Mouse (Mus musculus): ENCODE measurements around the gene Vash2. TPM values are rescaled to one million over a fixed set of nuclear protein-coding genes. Genes with fewer than 3 reads are reported as not detected.

Vash2 gene
- total and polyA plus RNA-seq, 3 experiments, result 0.04 to 0.17 (median 0.16) TPM

GRCm38 (mm10) chr1:190912623-190913022 is 66.5 kb downstream of the Vash2 start:
- H3K36me3 ChIP-seq (replicated peaks in 1 of 2; ENCODE audit: control insufficient read depth in 1 of 2, insufficient read depth in 1 of 2, low read length in 1 of 2), result peaks cover 0 to 6% of the 10 kb centered on the region in 2 experiments
- DNase-seq (ENCODE audit: extremely low read depth), result peak; percentile 37
- 0 out of 2 replicates have a peak overlapping the region, but pooled peaks have one; percentile 33 for H3K9ac ChIP-seq (ENCODE audit: insufficient read depth, low read depth)
- peak overlapping the region in 1 of 3 experiments; percentile 89 for H3K4me3 ChIP-seq (replicated peaks in 1 of 3; ENCODE audit: low read depth in 2 of 3, low read length in 2 of 3, poor library complexity in 1 of 3)
- H3K27ac ChIP-seq (ENCODE audit: insufficient read depth, low read depth), result no peak overlapping the region
- dilution Hi-C loops (cut with MboI; ENCODE audit: extremely low pct_ligation_motif_present, extremely low pct_unique_long_range_greater_than_20kb, low sequenced_read_pairs), result no loop called here
- peaks cover 6 to 27% of the 10 kb centered on the region in 2 experiments for H3K4me1 ChIP-seq (ENCODE audit: control insufficient read depth in 1 of 2, insufficient read depth in 2 of 2)
- H3K79me2 ChIP-seq (replicated peaks; ENCODE audit: control insufficient read depth, extremely low read depth, insufficient read depth, poor library complexity, severe bottlenecking), result peaks cover 2% of the 10 kb centered on the region; the same call in 1 of the 2 replicates
- peak overlapping the region; percentile 67 for H3K4me2 ChIP-seq (ENCODE audit: insufficient read depth, low read depth, poor library complexity, severe bottlenecking)
- no peaks in the 10 kb centered on the region for H3K27me3 ChIP-seq (replicated peaks)
- no peaks in the 10 kb centered on the region for H3K9me3 ChIP-seq (replicated peaks; ENCODE audit: low read length)
- in situ Hi-C loops (cut with MboI; ENCODE audit: low pct_ligation_motif_present, low pct_unique_long_range_greater_than_20kb, low sequenced_read_pairs), result no loop called here
- peak; percentile 41 for TF ChIP-seq RAD21 (IDR thresholded peaks at IDR 0.05; ENCODE audit: low read depth, low read length)
- TF ChIP-seq IRF4 (IDR thresholded peaks at IDR 0.05; ENCODE audit: low read depth, low read length), result no peak
- TF ChIP-seq CTCF (conservative IDR thresholded peaks at IDR 0.05 in 1 of 2, IDR thresholded peaks at IDR 0.05 in 1 of 2; ENCODE audit: low read depth in 2 of 2, low read length in 2 of 2), result peak in 1 of 2 experiments; percentile 57; a peak in 2 of 4 replicates
- no peak for TF ChIP-seq ZNF384 (IDR thresholded peaks at IDR 0.05; ENCODE audit: low read depth, low read length)
- TF ChIP-seq SMC3 (IDR thresholded peaks at IDR 0.05; ENCODE audit: low read depth, low read length), result peak; percentile 27

- Histone ChIP-seq H3K79me2 (replicated peaks; ENCODE audit: control insufficient read depth, extremely low read depth, insufficient read depth, poor library complexity, severe bottlenecking) (no peaks in the 10 kb centered on the region), H3K4me1 (ENCODE audit: control insufficient read depth in 1 of 2, insufficient read depth in 2 of 2) (peaks cover 5 to 25% of the 10 kb centered on the region in 2 experiments), H3K4me3 (replicated peaks in 1 of 3; ENCODE audit: low read depth in 2 of 3, low read length in 2 of 3, poor library complexity in 1 of 3) (peak within 1 kb of the TSS; percentile 67 to 89 (median 78)), H3K9me3 (replicated peaks; ENCODE audit: low read length) (no peaks in the 10 kb centered on the region), H3K27me3 (replicated peaks) (no peaks in the 10 kb centered on the region), H3K4me2 (ENCODE audit: insufficient read depth, low read depth, poor library complexity, severe bottlenecking) (peak within 1 kb of the TSS; percentile 67), H3K27ac (ENCODE audit: insufficient read depth, low read depth) (no peak within 1 kb of the TSS), H3K36me3 (replicated peaks in 1 of 2; ENCODE audit: control insufficient read depth in 1 of 2, insufficient read depth in 1 of 2, low read length in 1 of 2) (peaks cover 0 to 6% of the 10 kb centered on the region in 2 experiments), H3K9ac (ENCODE audit: insufficient read depth, low read depth) (peak within 1 kb of the TSS; percentile 33)
- peak; percentile 61 for DNase-seq (ENCODE audit: extremely low read depth)
- in situ Hi-C loops (cut with MboI; ENCODE audit: low pct_ligation_motif_present, low pct_unique_long_range_greater_than_20kb, low sequenced_read_pairs), result no loop called here
- dilution Hi-C loops (cut with MboI; ENCODE audit: extremely low pct_ligation_motif_present, extremely low pct_unique_long_range_greater_than_20kb, low sequenced_read_pairs), result no loop called here
- TF ChIP-seq CHD2 (IDR thresholded peaks at IDR 0.05; ENCODE audit: low read length), result peak; percentile 86
- TF ChIP-seq USF1 (IDR thresholded peaks at IDR 0.05; ENCODE audit: low read depth, low read length), result no peak
- no peak for TF ChIP-seq GABPA (IDR thresholded peaks at IDR 0.05; ENCODE audit: insufficient replicate concordance, low read depth, low read length)
- no peak for TF ChIP-seq RAD21 (IDR thresholded peaks at IDR 0.05; ENCODE audit: low read depth, low read length)
- no peak for TF ChIP-seq JUND (conservative IDR thresholded peaks at IDR 0.05; ENCODE audit: low read depth, low read length)
- TF ChIP-seq CHD1 (IDR thresholded peaks at IDR 0.05; ENCODE audit: low read depth, low read length), result peak; percentile 60; the same call in 1 of the 2 replicates
- no peak; the same call in 1 of the 2 replicates for TF ChIP-seq MYC (IDR thresholded peaks at IDR 0.05; ENCODE audit: low read depth, low read length)
- peak; percentile 95 for TF ChIP-seq SIN3A (IDR thresholded peaks at IDR 0.05; ENCODE audit: low read length)
- no peak for TF ChIP-seq MAFK (IDR thresholded peaks at IDR 0.05; ENCODE audit: insufficient replicate concordance, low read length)
- TF ChIP-seq ETS1 (conservative IDR thresholded peaks at IDR 0.05; ENCODE audit: low read depth, low read length), result peak; percentile 66; the same call in 1 of the 2 replicates
- TF ChIP-seq MAX (IDR thresholded peaks at IDR 0.05; ENCODE audit: low read length), result peak; percentile 66
- no peak for TF ChIP-seq NRF1 (IDR thresholded peaks at IDR 0.05; ENCODE audit: low read depth, low read length)
- TF ChIP-seq BHLHE40 (IDR thresholded peaks at IDR 0.05; ENCODE audit: low read depth, low read length), result peak; percentile 82
- TF ChIP-seq TBP (conservative IDR thresholded peaks at IDR 0.05; ENCODE audit: low read depth, low read length), result no peak
- TF ChIP-seq PAX5 (IDR thresholded peaks at IDR 0.05; ENCODE audit: low read length), result no peak
- TF ChIP-seq KAT2A (IDR thresholded peaks at IDR 0.05; ENCODE audit: insufficient replicate concordance, low read length), result peak; percentile 83; the same call in 1 of the 2 replicates
- no peak for TF ChIP-seq USF2 (conservative IDR thresholded peaks at IDR 0.05; ENCODE audit: low read depth, low read length)
- peak; percentile 88 for TF ChIP-seq MAZ (IDR thresholded peaks at IDR 0.05; ENCODE audit: low read depth, low read length)
- TF ChIP-seq NELFE (IDR thresholded peaks at IDR 0.05; ENCODE audit: low read depth, low read length), result peak; percentile 86
- no peak for TF ChIP-seq ZNF384 (IDR thresholded peaks at IDR 0.05; ENCODE audit: low read depth, low read length)
- TF ChIP-seq ELF1 (IDR thresholded peaks at IDR 0.05; ENCODE audit: low read depth, low read length), result peak; percentile 83
- TF ChIP-seq E2F4 (IDR thresholded peaks at IDR 0.05; ENCODE audit: insufficient replicate concordance, low read depth, low read length), result no peak
- peak; percentile 87 for TF ChIP-seq HCFC1 (IDR thresholded peaks at IDR 0.05; ENCODE audit: low read depth, low read length)
- no peak for TF ChIP-seq ZC3H11A (IDR thresholded peaks at IDR 0.05; ENCODE audit: low read depth, low read length)
- TF ChIP-seq POLR2A (IDR thresholded peaks at IDR 0.05; ENCODE audit: low read depth, low read length), result peak; percentile 89
- 0 out of 2 replicates have a peak, but pooled peaks have one; percentile 36 for TF ChIP-seq RCOR1 (conservative IDR thresholded peaks at IDR 0.05; ENCODE audit: low read depth, low read length)
- TF ChIP-seq MEF2A (IDR thresholded peaks at IDR 0.05; ENCODE audit: borderline replicate concordance, low read depth, low read length), result 0 out of 2 replicates have a peak, but pooled peaks have one; percentile 16
- TF ChIP-seq IRF4 (IDR thresholded peaks at IDR 0.05; ENCODE audit: low read depth, low read length), result peak; percentile 38
- no peak for TF ChIP-seq EP300 (IDR thresholded peaks at IDR 0.05; ENCODE audit: low read length)
These were observed 67.5 kb downstream of the Vash2 start, which contains the start of gene Rps6kc1 for GRCm38 (mm10) chr1:190911415-190912123. Rps6kc1 (minus strand) TSS chr1:190911770.
